Mouse (Mus musculus): ENCODE measurements at regions not wholly inside any gene's neighbourhood (a gene's known extent, or its start where the extent isn't known, plus 50 kb on each side); places are given as distances from the start of the nearest gene placed in this dataset.

- intact Hi-C loops (cut with DNase I), result no loop called here
- no peak for DNase-seq (ENCODE audit: low spot score in 2 of 2)
Measured at GRCm38 (mm10) chr15:51504016-51504760, 2380.5 kb upstream of the Gm7489 start.

- intact Hi-C loops (cut with DNase I), result no loop called here
- DNase-seq (ENCODE audit: low spot score in 2 of 2), result no peak
Measured at GRCm38 (mm10) chr15:51504789-51505188, 2379.9 kb upstream of the Gm7489 start.

GRCm38 (mm10) chr15:51507126-51507525 is 2377.6 kb upstream of the Gm7489 start:
- intact Hi-C loops (cut with DNase I), result no loop called here
- no peak for DNase-seq (ENCODE audit: low spot score in 2 of 2)

GRCm38 (mm10) chr15:51511319-51511718 is 2373.4 kb upstream of the Gm7489 start:
- intact Hi-C loops (cut with DNase I), result no loop called here

GRCm38 (mm10) chr15:51536317-51536716 is 2348.4 kb upstream of the Gm7489 start:
- intact Hi-C loops (cut with DNase I), result no loop called here
- no peak for DNase-seq (ENCODE audit: low spot score in 2 of 2)

More at GRCm38 (mm10) chr15:51511319-51511718, 2373.4 kb upstream of the Gm7489 start:
- DNase-seq (ENCODE audit: low spot score in 2 of 2), result no peak

GRCm38 (mm10) chr15:51551216-51551775 is 2333.4 kb upstream of the Gm7489 start:
- no peak for DNase-seq (ENCODE audit: low spot score in 2 of 2)

GRCm38 (mm10) chr15:51558215-51558614 is 2326.5 kb upstream of the Gm7489 start:
- intact Hi-C loops (cut with DNase I), result no loop called here

More at GRCm38 (mm10) chr15:51551216-51551775, 2333.4 kb upstream of the Gm7489 start:
- intact Hi-C loops (cut with DNase I), result no loop called here

GRCm38 (mm10) chr15:51565543-51565942 is 2319.2 kb upstream of the Gm7489 start:
- no peak for DNase-seq (ENCODE audit: low spot score in 2 of 2)
- intact Hi-C loops (cut with DNase I), result no loop called here

More at GRCm38 (mm10) chr15:51558215-51558614, 2326.5 kb upstream of the Gm7489 start:
- no peak for DNase-seq (ENCODE audit: low spot score in 2 of 2)

GRCm38 (mm10) chr15:51570631-51571030 is 2314.1 kb upstream of the Gm7489 start:
- DNase-seq (ENCODE audit: low spot score in 2 of 2), result no peak
- intact Hi-C loops (cut with DNase I), result no loop called here

- no peak for DNase-seq (ENCODE audit: low spot score in 2 of 2)
- intact Hi-C loops (cut with DNase I), result no loop called here
Measured at GRCm38 (mm10) chr15:51574538-51575105, 2310.1 kb upstream of the Gm7489 start.

GRCm38 (mm10) chr15:51583636-51584035 is 2301.1 kb upstream of the Gm7489 start:
- DNase-seq (ENCODE audit: low spot score in 2 of 2), result no peak
- intact Hi-C loops (cut with DNase I), result no loop called here

- intact Hi-C loops (cut with DNase I), result no loop called here
- DNase-seq (ENCODE audit: low spot score in 2 of 2), result no peak
Measured at GRCm38 (mm10) chr15:51586146-51586545, 2298.6 kb upstream of the Gm7489 start.

GRCm38 (mm10) chr15:51591406-51592068 is 2293.2 kb upstream of the Gm7489 start:
- intact Hi-C loops (cut with DNase I), result loop anchor here (5.0 to 10.0 kb wide), 3 partner anchors 199 to 707 kb away; no protein-coding TSS in a partner anchor
- peak in 1 of 2 experiments; percentile 15 for DNase-seq (ENCODE audit: low spot score in 2 of 2)

GRCm38 (mm10) chr15:51592069-51592435 is 2292.7 kb upstream of the Gm7489 start:
- intact Hi-C loops (cut with DNase I), result loop anchor here (5.0 to 10.0 kb wide), 3 partner anchors 200 to 707 kb away; no protein-coding TSS in a partner anchor
- no peak for DNase-seq (ENCODE audit: low spot score in 2 of 2)

- intact Hi-C loops (cut with DNase I), result loop anchor here (5.0 to 10.0 kb wide), 3 partner anchors 201 to 708 kb away; no protein-coding TSS in a partner anchor
- DNase-seq (ENCODE audit: low spot score in 2 of 2), result no peak
Measured at GRCm38 (mm10) chr15:51592511-51593498, 2291.9 kb upstream of the Gm7489 start.

- no peak for DNase-seq (ENCODE audit: low spot score in 2 of 2)
- intact Hi-C loops (cut with DNase I), result loop anchor here (5.0 to 10.0 kb wide), 3 partner anchors 202 to 709 kb away; no protein-coding TSS in a partner anchor
Measured at GRCm38 (mm10) chr15:51594060-51594459, 2290.6 kb upstream of the Gm7489 start.

- DNase-seq (ENCODE audit: low spot score in 2 of 2), result no peak
- intact Hi-C loops (cut with DNase I), result loop anchor here (10.0 kb wide), 2 partner anchors 229 to 711 kb away; no protein-coding TSS in a partner anchor
Measured at GRCm38 (mm10) chr15:51595655-51596054, 2289.1 kb upstream of the Gm7489 start.

GRCm38 (mm10) chr15:51597841-51598240 is 2286.9 kb upstream of the Gm7489 start:
- peak in 1 of 2 experiments; percentile 10 for DNase-seq (ENCODE audit: low spot score in 2 of 2)
- intact Hi-C loops (cut with DNase I), result loop anchor here (10.0 kb wide), 2 partner anchors 227 to 713 kb away; no protein-coding TSS in a partner anchor
